Mouse (Mus musculus) MEL (cell line): ENCODE results near the gene Ociad2.

ENCODE experiments used
- BHLHE40 ChIP-seq: IDR thresholded peaks from 2 replicates; pipeline ENCODE4 v1.6.1; 2012; ENCODE audit warnings: low read depth, mild to moderate bottlenecking, inconsistent platforms, low read length, improper control_type of control experiment, borderline replicate concordance
- CHD1 ChIP-seq: IDR thresholded peaks from 2 replicates; pipeline ENCODE4 v1.6.1; 2012; ENCODE audit warnings: low read depth, mild to moderate bottlenecking, inconsistent platforms, low read length, improper control_type of control experiment
- CTCF ChIP-seq, 3 experiments: IDR thresholded peaks in 2 of 3; conservative IDR thresholded peaks in 1 of 3; 2 replicates each; pipeline ENCODE4 v1.5.1; 2011 to 2012; ENCODE audit warnings: low read length in 3 of 3, low read depth in 2 of 3, mild to moderate bottlenecking in 2 of 3, improper control_type of control experiment in 1 of 3, inconsistent platforms in 1 of 3, mixed read lengths in 1 of 3, moderate library complexity in 1 of 3; ENCODE audit not compliant: control insufficient read depth in 1 of 3, insufficient read depth in 1 of 3, poor library complexity in 1 of 3, severe bottlenecking in 1 of 3
- E2F4 ChIP-seq: IDR thresholded peaks from 2 replicates; pipeline ENCODE4 v1.6.1; 2011; ENCODE audit warnings: low read depth, low read length, improper control_type of control experiment, borderline replicate concordance
- EP300 ChIP-seq, 2 experiments: IDR thresholded peaks; 2 replicates each; pipeline ENCODE4 v1.6.1; 2011; ENCODE audit warnings: improper control_type of control experiment in 2 of 2, low read length in 2 of 2, low read depth in 1 of 2, mild to moderate bottlenecking in 1 of 2
- MAFK ChIP-seq: IDR thresholded peaks from 2 replicates; pipeline ENCODE4 v1.6.1; 2011; ENCODE audit warnings: low read depth, mild to moderate bottlenecking, low read length, improper control_type of control experiment, borderline replicate concordance
- MAX ChIP-seq: IDR thresholded peaks from 2 replicates; pipeline ENCODE4 v1.6.1; 2011; ENCODE audit warnings: low read length, improper control_type of control experiment
- MXI1 ChIP-seq: IDR thresholded peaks from 2 replicates; pipeline ENCODE4 v1.6.1; 2011; ENCODE audit warnings: mild to moderate bottlenecking, low read depth, low read length, improper control_type of control experiment
- MYC ChIP-seq: IDR thresholded peaks from 2 replicates; pipeline ENCODE4 v1.6.1; 2011; ENCODE audit warnings: low read depth, mild to moderate bottlenecking, low read length, improper control_type of control experiment, moderate library complexity
- NRF1 ChIP-seq: IDR thresholded peaks from 2 replicates; pipeline ENCODE4 v1.6.1; 2014; ENCODE audit warnings: low read depth, mild to moderate bottlenecking, inconsistent platforms, low read length, improper control_type of control experiment, moderate library complexity; ENCODE audit not compliant: poor library complexity, insufficient read depth, severe bottlenecking
- POLR2A ChIP-seq, 2 experiments: IDR thresholded peaks; 2 replicates each; pipeline ENCODE4 v1.6.1; 2011 to 2012; ENCODE audit warnings: low read length in 2 of 2, mild to moderate bottlenecking in 2 of 2, control low read depth in 1 of 2, improper control_type of control experiment in 1 of 2, low read depth in 1 of 2, moderate library complexity in 1 of 2; ENCODE audit not compliant: control insufficient read depth in 1 of 2, insufficient read depth in 1 of 2, poor library complexity in 1 of 2
- SMC3 ChIP-seq: IDR thresholded peaks from 2 replicates; pipeline ENCODE4 v1.6.1; 2011; ENCODE audit warnings: low read depth, low read length, improper control_type of control experiment
- TAL1 ChIP-seq: IDR thresholded peaks from 2 replicates; pipeline ENCODE4 v1.6.1; 2012; ENCODE audit warnings: mild to moderate bottlenecking, inconsistent platforms, low read length, moderate library complexity, mixed read lengths
- TBP ChIP-seq: IDR thresholded peaks from 2 replicates; pipeline ENCODE4 v1.8.0; 2011; ENCODE audit warnings: low read depth, low read length, improper control_type of control experiment

DNA sequence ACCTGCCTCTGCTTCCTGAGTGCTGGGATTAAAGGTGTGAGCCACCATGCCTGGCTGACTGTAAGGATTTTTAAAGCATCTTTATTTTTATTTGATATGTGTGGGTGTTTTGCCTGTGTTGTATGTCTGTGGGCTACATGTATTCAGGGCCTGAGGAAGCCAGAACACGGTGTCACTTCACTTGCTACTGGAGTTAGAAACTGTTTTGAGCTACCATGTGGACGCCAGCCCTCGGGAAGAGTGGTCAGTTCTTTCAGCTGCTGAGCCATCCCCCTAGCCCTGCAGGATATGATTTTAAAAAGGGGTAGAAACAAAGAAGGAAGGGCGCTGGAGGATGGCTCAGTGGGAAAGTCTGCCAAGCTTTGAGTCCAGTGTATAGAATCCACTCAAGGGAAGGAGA lies 44.9 kb downstream of the Ociad2 start:
- TF ChIP-seq MAFK (no peak), BHLHE40 (no peak), CTCF (IDR thresholded peaks at IDR 0.05 in 2 of 3, conservative IDR thresholded peaks at IDR 0.05 in 1 of 3; ENCODE audit: control insufficient read depth in 1 of 3, insufficient read depth in 1 of 3, low read depth in 2 of 3, low read length in 3 of 3, poor library complexity in 1 of 3, severe bottlenecking in 1 of 3) (no peak), POLR2A (IDR thresholded peaks at IDR 0.05; ENCODE audit: control insufficient read depth in 1 of 2, insufficient read depth in 1 of 2, low read depth in 1 of 2, low read length in 2 of 2, poor library complexity in 1 of 2) (no peak), MXI1 (no peak), MYC (no peak), TBP (no peak), TAL1 (no peak), CHD1 (no peak), SMC3 (no peak), NRF1 (no peak), E2F4 (no peak), MAX (no peak), EP300 (IDR thresholded peaks at IDR 0.05; ENCODE audit: low read depth in 1 of 2, low read length in 2 of 2) (no peak)
